Mouse (Mus musculus): ENCODE measurements around the gene Nhsl2. TPM values are rescaled to one million over a fixed set of nuclear protein-coding genes. Genes with fewer than 3 reads are reported as not detected.

Gene Nhsl2
- polyA plus RNA-seq, 1 experiment from 2014 or later: 6.9 TPM

GRCm38 (mm10) chrX:102036866-102037361 is 187.7 kb downstream of the Nhsl2 start:
- no peak overlapping the region for H3K27ac ChIP-seq (ENCODE audit: low read length)
- no peak overlapping the region for H3K4me2 ChIP-seq (ENCODE audit: low read depth, low read length)
- H3K4me1 ChIP-seq (ENCODE audit: control insufficient read depth, insufficient read depth, low read length): peaks cover 5% of the 10 kb centered on the region
- H3K4me3 ChIP-seq (ENCODE audit: low read length): no peak overlapping the region
- H3K9me3 ChIP-seq (replicated peaks; ENCODE audit: control insufficient read depth, low read length): no peaks in the 10 kb centered on the region; the same call in 1 of the 2 replicates
- H3K36me3 ChIP-seq (ENCODE audit: control insufficient read depth, insufficient read depth): no peaks in the 10 kb centered on the region
- WGBS: 81% methylated on average over 3 of the region's 3 CpGs
- peak; percentile 41; the same call in 1 of the 2 replicates for ATAC-seq (replicated peaks; ENCODE audit: extremely low read depth, insufficient read depth, low FRiP score)
- H3K9ac ChIP-seq (ENCODE audit: low read length): no peak overlapping the region
- H3K27me3 ChIP-seq (ENCODE audit: control insufficient read depth, insufficient read depth, low read length): no peaks in the 10 kb centered on the region

- H3K27ac ChIP-seq (ENCODE audit: low read length): 0 out of 2 replicates have a peak overlapping the region, but pooled peaks have one; percentile 20
- 57% methylated on average over 2 of the region's 2 CpGs for WGBS
- no peaks in the 10 kb centered on the region for H3K27me3 ChIP-seq (ENCODE audit: control insufficient read depth, insufficient read depth, low read length)
- H3K9me3 ChIP-seq (replicated peaks; ENCODE audit: control insufficient read depth, low read length): no peaks in the 10 kb centered on the region; the same call in 1 of the 2 replicates
- ATAC-seq (replicated peaks; ENCODE audit: extremely low read depth, insufficient read depth, low FRiP score): 0 out of 2 replicates have a peak, but pooled peaks have one; percentile 28
- no peak overlapping the region for H3K4me2 ChIP-seq (ENCODE audit: low read depth, low read length)
- peaks cover 3% of the 10 kb centered on the region; the same call in 1 of the 2 replicates for H3K4me1 ChIP-seq (ENCODE audit: control insufficient read depth, insufficient read depth, low read length)
- H3K36me3 ChIP-seq (ENCODE audit: control insufficient read depth, insufficient read depth): no peaks in the 10 kb centered on the region
- no peak overlapping the region for H3K4me3 ChIP-seq (ENCODE audit: low read length)
- no peak overlapping the region for H3K9ac ChIP-seq (ENCODE audit: low read length)
Observed at GRCm38 (mm10) chrX:102037506-102037905, 188.3 kb downstream of the Nhsl2 start.

GRCm38 (mm10) chrX:102041562-102041961 is 192.4 kb downstream of the Nhsl2 start:
- Histone ChIP-seq H3K4me3 (ENCODE audit: low read length) (no peak overlapping the region), H3K4me2 (ENCODE audit: low read depth, low read length) (no peak overlapping the region), H3K4me1 (ENCODE audit: control insufficient read depth, insufficient read depth, low read length) (no peaks in the 10 kb centered on the region; the same call in 1 of the 2 replicates), H3K9me3 (replicated peaks; ENCODE audit: control insufficient read depth, low read length) (no peaks in the 10 kb centered on the region; the same call in 1 of the 2 replicates), H3K9ac (ENCODE audit: low read length) (no peak overlapping the region), H3K27ac (ENCODE audit: low read length) (no peak overlapping the region), H3K27me3 (ENCODE audit: control insufficient read depth, insufficient read depth, low read length) (no peaks in the 10 kb centered on the region), H3K36me3 (ENCODE audit: control insufficient read depth, insufficient read depth) (no peaks in the 10 kb centered on the region)
- ATAC-seq (replicated peaks; ENCODE audit: extremely low read depth, insufficient read depth, low FRiP score): no peak
- 76% methylated on average over 7 of the region's 7 CpGs for whole genome bisulfite sequencing

GRCm38 (mm10) chrX:102042386-102042785 is 193.2 kb downstream of the Nhsl2 start:
- Histone ChIP-seq H3K9ac (ENCODE audit: low read length) (no peak overlapping the region), H3K27me3 (ENCODE audit: control insufficient read depth, insufficient read depth, low read length) (no peaks in the 10 kb centered on the region), H3K36me3 (ENCODE audit: control insufficient read depth, insufficient read depth) (no peaks in the 10 kb centered on the region), H3K9me3 (replicated peaks; ENCODE audit: control insufficient read depth, low read length) (no peaks in the 10 kb centered on the region; the same call in 1 of the 2 replicates), H3K4me1 (ENCODE audit: control insufficient read depth, insufficient read depth, low read length) (no peaks in the 10 kb centered on the region; the same call in 1 of the 2 replicates), H3K4me3 (ENCODE audit: low read length) (no peak overlapping the region), H3K4me2 (ENCODE audit: low read depth, low read length) (no peak overlapping the region), H3K27ac (ENCODE audit: low read length) (no peak overlapping the region)
- ATAC-seq (replicated peaks; ENCODE audit: extremely low read depth, insufficient read depth, low FRiP score): no peak
- 74% methylated on average over 4 of the region's 4 CpGs for WGBS

- Histone ChIP-seq H3K9ac (ENCODE audit: low read length) (no peak overlapping the region), H3K27me3 (ENCODE audit: control insufficient read depth, insufficient read depth, low read length) (no peaks in the 10 kb centered on the region; the same call in 1 of the 2 replicates), H3K4me1 (ENCODE audit: control insufficient read depth, insufficient read depth, low read length) (no peaks in the 10 kb centered on the region), H3K9me3 (replicated peaks; ENCODE audit: control insufficient read depth, low read length) (no peaks in the 10 kb centered on the region), H3K36me3 (ENCODE audit: control insufficient read depth, insufficient read depth) (no peaks in the 10 kb centered on the region), H3K4me3 (ENCODE audit: low read length) (no peak overlapping the region), H3K4me2 (ENCODE audit: low read depth, low read length) (no peak overlapping the region), H3K27ac (ENCODE audit: low read length) (no peak overlapping the region)
- no peak for ATAC-seq (replicated peaks; ENCODE audit: extremely low read depth, insufficient read depth, low FRiP score)
- WGBS: 75% methylated on average over 6 of the region's 6 CpGs
Observed at GRCm38 (mm10) chrX:102050552-102050951, 201.4 kb downstream of the Nhsl2 start.

- no peaks in the 10 kb centered on the region for H3K4me1 ChIP-seq (ENCODE audit: control insufficient read depth, insufficient read depth, low read length)
- H3K9me3 ChIP-seq (replicated peaks; ENCODE audit: control insufficient read depth, low read length): no peaks in the 10 kb centered on the region
- H3K4me2 ChIP-seq (ENCODE audit: low read depth, low read length): no peak overlapping the region
- H3K36me3 ChIP-seq (ENCODE audit: control insufficient read depth, insufficient read depth): no peaks in the 10 kb centered on the region
- no peaks in the 10 kb centered on the region; the same call in 1 of the 2 replicates for H3K27me3 ChIP-seq (ENCODE audit: control insufficient read depth, insufficient read depth, low read length)
- H3K9ac ChIP-seq (ENCODE audit: low read length): no peak overlapping the region
- H3K4me3 ChIP-seq (ENCODE audit: low read length): no peak overlapping the region
- 70% methylated on average over 4 of the region's 4 CpGs for WGBS
- no peak overlapping the region for H3K27ac ChIP-seq (ENCODE audit: low read length)
- no peak for ATAC-seq (replicated peaks; ENCODE audit: extremely low read depth, insufficient read depth, low FRiP score)
Observed at GRCm38 (mm10) chrX:102051225-102051624, 202.0 kb downstream of the Nhsl2 start.

- no peak overlapping the region for H3K27ac ChIP-seq (ENCODE audit: low read length)
- H3K4me2 ChIP-seq (ENCODE audit: low read depth, low read length): no peak overlapping the region
- no peaks in the 10 kb centered on the region for H3K4me1 ChIP-seq (ENCODE audit: control insufficient read depth, insufficient read depth, low read length)
- ATAC-seq (replicated peaks; ENCODE audit: extremely low read depth, insufficient read depth, low FRiP score): no peak
- no peaks in the 10 kb centered on the region; the same call in 1 of the 2 replicates for H3K27me3 ChIP-seq (ENCODE audit: control insufficient read depth, insufficient read depth, low read length)
- H3K4me3 ChIP-seq (ENCODE audit: low read length): no peak overlapping the region
- no peaks in the 10 kb centered on the region for H3K9me3 ChIP-seq (replicated peaks; ENCODE audit: control insufficient read depth, low read length)
- H3K9ac ChIP-seq (ENCODE audit: low read length): no peak overlapping the region
- H3K36me3 ChIP-seq (ENCODE audit: control insufficient read depth, insufficient read depth): no peaks in the 10 kb centered on the region
- 74% methylated on average over 2 of the region's 2 CpGs for WGBS
Observed at GRCm38 (mm10) chrX:102053371-102053770, 204.2 kb downstream of the Nhsl2 start.

GRCm38 (mm10) chrX:102054009-102054408 is 204.8 kb downstream of the Nhsl2 start:
- H3K4me3 ChIP-seq (ENCODE audit: low read length): no peak overlapping the region
- 73% methylated on average over 4 of the region's 4 CpGs for WGBS
- no peaks in the 10 kb centered on the region for H3K4me1 ChIP-seq (ENCODE audit: control insufficient read depth, insufficient read depth, low read length)
- H3K36me3 ChIP-seq (ENCODE audit: control insufficient read depth, insufficient read depth): no peaks in the 10 kb centered on the region
- no peak for ATAC-seq (replicated peaks; ENCODE audit: extremely low read depth, insufficient read depth, low FRiP score)
- no peak overlapping the region for H3K9ac ChIP-seq (ENCODE audit: low read length)
- no peak overlapping the region for H3K27ac ChIP-seq (ENCODE audit: low read length)
- H3K4me2 ChIP-seq (ENCODE audit: low read depth, low read length): no peak overlapping the region
- no peaks in the 10 kb centered on the region; the same call in 1 of the 2 replicates for H3K27me3 ChIP-seq (ENCODE audit: control insufficient read depth, insufficient read depth, low read length)
- no peaks in the 10 kb centered on the region for H3K9me3 ChIP-seq (replicated peaks; ENCODE audit: control insufficient read depth, low read length)

- H3K4me1 ChIP-seq (ENCODE audit: control insufficient read depth, insufficient read depth, low read length): peaks cover 9% of the 10 kb centered on the region
- H3K27ac ChIP-seq (ENCODE audit: low read length): no peak overlapping the region
- no peak overlapping the region for H3K4me2 ChIP-seq (ENCODE audit: low read depth, low read length)
- no peak overlapping the region for H3K9ac ChIP-seq (ENCODE audit: low read length)
- no peaks in the 10 kb centered on the region for H3K36me3 ChIP-seq (ENCODE audit: control insufficient read depth, insufficient read depth)
- H3K27me3 ChIP-seq (ENCODE audit: control insufficient read depth, insufficient read depth, low read length): no peaks in the 10 kb centered on the region
- H3K9me3 ChIP-seq (replicated peaks; ENCODE audit: control insufficient read depth, low read length): no peaks in the 10 kb centered on the region
- no peak for ATAC-seq (replicated peaks; ENCODE audit: extremely low read depth, insufficient read depth, low FRiP score)
- no peak overlapping the region for H3K4me3 ChIP-seq (ENCODE audit: low read length)
- 60% methylated on average over 9 of the region's 9 CpGs for WGBS
Observed at GRCm38 (mm10) chrX:102059437-102059836, 210.3 kb downstream of the Nhsl2 start.
